Mouse (Mus musculus) liver, embryonic 14.5 days (tissue): ENCODE results near the gene Slc25a39.

Source experiments
- CTCF ChIP-seq: IDR thresholded peaks from 2 replicates; pipeline ENCODE4 v1.5.1; 2016; ENCODE audit warnings: antibody characterized with exemption, low read depth, control low read depth
- EP300 ChIP-seq: IDR thresholded peaks from 2 replicates; pipeline ENCODE4 v1.6.1; 2016; ENCODE audit warnings: antibody characterized with exemption, low read depth

DNA sequence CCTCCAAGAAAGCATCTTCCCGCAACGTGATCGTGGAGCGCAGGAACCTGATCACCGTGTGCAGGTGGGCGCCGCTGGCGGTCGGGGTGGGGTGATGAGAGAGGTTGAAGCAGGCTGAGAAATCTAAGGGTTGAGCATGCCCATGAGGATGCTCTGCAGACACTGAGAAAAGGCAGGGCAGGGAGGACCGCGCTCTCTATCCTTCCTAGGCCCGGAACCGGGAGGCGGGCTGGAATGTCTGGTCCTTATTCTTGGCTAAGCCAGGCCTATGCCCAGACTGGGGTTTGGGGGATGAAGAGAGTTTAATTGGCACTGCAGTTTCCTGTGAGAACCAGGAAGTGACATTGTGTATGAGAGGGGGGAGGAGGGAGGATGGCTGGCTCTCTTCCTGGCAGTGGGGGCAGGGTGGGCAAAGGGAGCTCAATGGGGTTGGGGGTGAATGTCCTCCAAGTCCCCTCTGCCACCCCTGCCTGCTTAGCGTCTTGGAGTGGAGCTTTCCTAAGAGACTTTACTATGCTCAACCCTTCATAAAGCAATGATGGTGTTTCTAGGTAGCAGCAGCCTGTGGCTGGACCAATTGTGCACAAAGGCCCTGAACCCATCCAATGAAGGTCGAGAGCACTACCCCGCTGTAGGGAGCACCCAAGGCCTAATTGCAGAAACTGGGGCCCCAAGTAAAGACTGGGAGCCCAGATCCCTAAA, 13.9 kb downstream of the Slc25a39 start:
- TF ChIP-seq EP300 (no peak), CTCF (no peak)
